Mouse (Mus musculus) urinary bladder, postnatal 10 days (tissue): ENCODE results near the gene Pdhx.

Source experiments
- DNase-seq: peaks from one replicate; pipeline ENCODE4 v3.0.0; 2022; ENCODE audit warnings: low spot score

Pdhx gene

DNA sequence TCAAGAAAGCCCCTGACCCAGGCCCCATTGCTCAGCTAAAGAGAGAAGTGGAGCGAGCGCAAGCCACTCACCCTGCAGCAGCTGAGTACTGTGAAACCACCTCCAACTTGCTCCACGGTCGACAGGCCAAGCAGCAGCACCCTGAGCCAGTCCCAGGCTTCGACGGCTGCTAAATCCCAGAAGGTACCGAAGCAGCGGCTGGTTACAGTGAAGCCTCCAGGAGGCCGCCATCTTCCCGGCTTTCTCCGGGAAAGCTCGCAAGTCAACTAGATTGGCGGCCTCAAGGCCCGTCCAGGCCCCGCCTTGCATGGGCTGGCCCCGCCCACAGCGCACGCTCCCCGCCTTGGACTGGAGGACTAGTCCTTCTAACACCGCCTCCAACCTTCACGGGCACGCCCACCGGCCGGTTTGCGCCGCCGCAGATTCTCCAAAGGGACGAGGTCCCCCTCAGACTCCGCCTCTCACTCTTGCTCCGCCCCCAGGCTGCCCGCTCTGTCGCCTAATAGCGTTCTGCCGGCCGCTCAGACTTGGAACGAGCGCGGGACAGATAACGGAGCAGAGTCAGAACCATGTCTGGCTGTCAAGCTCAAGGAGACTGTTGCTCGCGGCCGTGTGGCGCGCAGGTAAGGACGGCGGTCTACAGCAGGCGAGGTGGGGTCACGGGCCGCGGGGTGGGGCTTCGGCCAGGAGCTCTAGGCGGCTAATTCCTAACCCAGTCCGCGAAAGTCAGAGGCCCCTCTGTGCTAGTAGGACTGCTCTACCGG, at the start of gene Pdhx, which contains the start of gene Apip:
Gene Pdhx (minus strand): TSS at position 295 of the 764 bp plus-strand sequence.
Gene Apip (plus strand): TSS at position 457 of the 764 bp plus-strand sequence.
- peak; percentile 99 for DNase-seq

DNA sequence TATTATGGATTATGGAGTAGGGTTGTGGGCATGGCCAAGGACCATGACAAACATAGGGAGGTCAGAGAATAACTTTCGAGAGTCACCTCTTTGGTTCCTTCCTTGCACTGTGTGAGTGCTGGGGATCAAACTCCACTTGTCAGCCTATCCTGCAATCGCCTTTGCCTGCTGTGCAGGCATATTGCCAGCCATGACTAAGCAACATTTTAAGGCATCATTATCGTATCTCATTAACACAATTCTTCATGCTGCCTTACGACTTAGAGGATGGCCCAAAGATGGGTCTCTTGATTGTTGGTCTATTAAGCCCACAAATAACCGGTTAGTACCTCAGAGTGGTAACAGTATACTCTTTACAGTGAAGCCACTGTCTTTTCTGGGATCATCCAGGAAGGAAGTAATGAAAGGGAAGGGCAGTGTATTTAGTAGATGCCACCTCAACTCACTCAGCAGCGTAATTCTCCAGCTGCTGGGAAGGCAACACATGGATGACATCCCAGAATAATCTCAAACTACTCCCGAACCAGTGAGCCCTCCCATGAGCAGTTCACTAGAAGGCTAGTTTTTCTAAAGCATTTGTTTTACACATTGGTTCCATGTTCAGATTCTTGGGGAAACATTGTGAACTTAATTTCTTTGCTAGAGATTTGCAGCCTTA, 46.0 kb upstream of the Pdhx start:
- no peak for DNase-seq

DNA sequence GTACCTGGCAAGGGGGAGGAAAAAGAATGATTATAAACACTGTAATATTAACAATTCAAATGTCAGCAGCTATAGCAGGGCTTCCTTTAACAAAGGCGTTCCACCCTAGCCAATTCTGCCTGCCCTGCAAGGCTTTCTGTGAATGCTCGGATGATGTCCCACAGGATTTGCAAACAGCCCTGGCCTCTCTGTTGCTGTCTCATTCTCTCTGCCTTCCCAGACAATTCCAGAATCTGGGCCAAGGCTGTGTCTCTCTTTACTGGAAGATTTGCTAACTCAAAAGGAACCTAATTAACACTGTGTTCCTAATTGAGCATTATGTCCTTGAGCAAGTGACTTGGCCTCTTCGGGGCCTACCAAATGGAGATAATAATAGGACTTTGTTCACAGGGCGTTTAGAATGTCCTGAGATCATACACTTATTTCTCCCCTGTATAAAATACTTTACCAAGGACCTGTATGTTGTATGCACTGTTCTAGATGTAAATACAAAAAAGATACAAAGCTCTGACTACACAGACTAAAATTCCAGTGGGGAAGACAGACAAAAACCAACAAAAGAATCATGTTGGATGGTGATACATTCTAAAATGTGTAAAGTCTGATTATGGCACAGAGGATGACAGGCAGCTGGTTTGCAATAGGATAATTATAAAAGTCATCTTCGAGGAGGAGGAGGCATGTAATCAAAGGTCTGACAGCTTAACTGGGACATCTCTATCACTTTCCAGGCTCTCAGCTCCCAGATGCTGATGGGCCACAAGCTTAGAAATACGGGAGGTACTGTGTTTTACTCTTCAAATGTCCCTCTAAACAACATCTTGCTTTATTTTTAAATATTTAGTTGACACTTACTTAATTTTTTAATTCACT, 45.2 kb upstream of the Pdhx start:
- DNase-seq, result no peak

GRCm38 (mm10) chr2:103117212-103117611, 43.9 kb upstream of the Pdhx start:
- no peak for DNase-seq

DNA sequence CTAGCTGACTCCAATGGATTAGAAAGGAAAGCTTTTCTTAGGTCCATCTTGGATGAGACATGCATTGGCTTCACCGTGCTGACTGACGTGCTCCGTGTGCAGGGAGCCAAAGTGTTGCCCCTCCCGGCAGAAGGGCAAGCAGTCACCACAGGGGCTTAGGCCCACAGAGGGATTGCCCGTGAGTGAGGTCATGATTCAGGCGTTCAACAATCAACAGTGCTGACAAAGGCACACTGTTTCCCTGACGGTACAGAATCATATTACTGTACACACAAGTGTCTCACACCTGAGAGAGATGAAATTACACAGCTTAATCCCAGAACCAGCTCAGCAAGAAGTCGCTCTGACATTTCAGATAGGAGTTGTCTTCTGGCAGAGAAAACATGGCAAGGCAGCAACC, 38.4 kb upstream of the Pdhx start:
- no peak for DNase-seq

DNA sequence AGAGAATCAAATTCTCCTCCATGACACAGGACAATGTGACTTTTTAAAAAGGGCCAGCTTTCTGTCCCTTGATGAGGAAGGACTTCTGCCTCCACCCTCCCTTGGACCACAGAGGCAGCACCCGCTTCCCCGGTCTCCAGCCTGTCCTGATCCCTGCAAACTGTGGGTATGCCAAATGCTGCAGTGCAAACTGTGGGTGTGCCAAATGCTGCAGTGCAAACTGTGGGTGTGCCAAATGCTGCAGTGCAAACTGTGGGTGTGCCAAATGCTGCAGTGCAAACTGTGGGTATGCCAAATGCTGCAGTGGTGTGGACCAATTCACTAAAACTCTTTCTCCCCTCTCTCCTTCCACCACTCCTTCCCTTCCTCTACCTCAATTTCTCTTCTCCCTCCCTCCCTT, 32.9 kb upstream of the Pdhx start:
- DNase-seq, result no peak

GRCm38 (mm10) chr2:103102595-103102994, 29.3 kb upstream of the Pdhx start:
- no peak for DNase-seq

DNA sequence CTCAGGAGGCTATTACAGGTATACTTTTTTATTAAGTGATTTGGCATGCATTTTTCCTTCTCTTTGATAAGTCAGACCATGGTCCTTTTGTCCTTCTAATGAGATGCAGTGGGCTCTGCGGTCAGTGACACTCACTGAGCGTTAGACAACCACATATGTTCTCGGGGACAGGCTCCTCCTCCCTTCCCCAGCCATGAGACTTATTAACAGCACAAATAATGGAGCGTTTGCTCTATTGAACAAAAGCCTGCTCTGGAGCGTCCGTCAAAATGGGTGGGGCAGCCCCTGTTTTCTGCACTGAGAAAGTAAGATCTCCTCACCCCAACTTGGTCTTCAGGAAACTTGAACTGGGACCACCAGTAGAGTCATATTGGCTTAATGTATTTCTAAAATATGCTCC, 16.2 kb upstream of the Pdhx start:
- DNase-seq, result no peak

DNA sequence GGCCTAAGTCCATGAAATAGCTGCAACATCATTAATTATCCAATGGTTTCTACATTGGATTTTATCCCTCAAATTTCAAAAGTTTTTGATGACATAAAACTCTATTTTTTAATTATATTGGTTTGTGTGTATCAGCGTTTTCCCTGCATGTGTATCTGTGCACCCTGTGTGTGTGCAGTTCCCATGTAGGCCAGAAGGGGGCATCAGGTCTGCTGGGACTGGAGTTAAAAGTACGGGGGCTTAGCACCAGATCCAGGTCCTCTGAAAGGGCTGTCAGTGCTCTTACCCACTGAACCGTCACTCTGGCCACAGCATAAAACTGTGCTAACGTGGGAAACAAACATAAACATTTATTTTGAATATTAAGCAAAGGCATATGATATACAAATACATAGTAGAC, 14.8 kb upstream of the Pdhx start:
- DNase-seq, result no peak

GRCm38 (mm10) chr2:103086432-103086831, 13.1 kb upstream of the Pdhx start:
- no peak for DNase-seq

GRCm38 (mm10) chr2:103085633-103086032, 12.3 kb upstream of the Pdhx start:
- DNase-seq, result no peak

DNA sequence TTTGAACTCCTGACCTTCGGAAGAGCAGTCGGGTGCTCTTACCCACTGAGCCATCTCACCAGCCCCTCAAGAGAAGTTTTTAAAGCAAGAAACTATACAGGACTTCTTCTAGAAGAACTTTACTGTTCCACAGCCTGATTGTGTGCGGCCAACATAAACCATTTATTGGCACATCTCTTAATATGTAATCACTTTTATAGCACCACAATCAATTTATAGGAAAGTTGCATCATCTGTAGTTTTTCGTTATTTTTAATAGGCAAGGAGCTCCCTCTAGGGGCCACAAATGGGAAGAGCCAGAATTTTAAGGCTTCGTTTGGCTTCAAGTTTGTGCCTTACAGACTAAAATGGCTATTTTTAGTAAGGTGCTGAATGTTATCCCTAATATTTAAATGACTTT, 11.1 kb upstream of the Pdhx start:
- no peak for DNase-seq

DNA sequence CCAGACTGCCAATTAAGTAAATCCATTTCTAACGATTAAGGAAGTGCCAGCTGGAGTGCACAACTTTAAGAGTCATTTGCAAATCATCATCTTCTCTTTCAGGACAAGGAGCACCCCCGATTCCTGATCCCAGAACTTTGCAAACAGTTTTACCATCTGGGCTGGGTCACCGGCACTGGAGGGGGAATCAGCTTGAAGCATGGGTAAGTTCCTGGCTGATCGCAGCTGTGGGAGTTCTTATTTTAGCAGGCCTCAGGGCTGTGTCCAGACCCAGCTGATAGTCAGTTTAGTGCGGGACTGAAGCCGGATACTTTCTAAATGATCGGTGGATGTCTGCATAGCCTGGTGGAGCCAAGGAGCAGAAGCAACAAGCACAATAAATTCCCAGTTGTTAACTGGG, 9.5 kb upstream of the Pdhx start:
- DNase-seq, result no peak

DNA sequence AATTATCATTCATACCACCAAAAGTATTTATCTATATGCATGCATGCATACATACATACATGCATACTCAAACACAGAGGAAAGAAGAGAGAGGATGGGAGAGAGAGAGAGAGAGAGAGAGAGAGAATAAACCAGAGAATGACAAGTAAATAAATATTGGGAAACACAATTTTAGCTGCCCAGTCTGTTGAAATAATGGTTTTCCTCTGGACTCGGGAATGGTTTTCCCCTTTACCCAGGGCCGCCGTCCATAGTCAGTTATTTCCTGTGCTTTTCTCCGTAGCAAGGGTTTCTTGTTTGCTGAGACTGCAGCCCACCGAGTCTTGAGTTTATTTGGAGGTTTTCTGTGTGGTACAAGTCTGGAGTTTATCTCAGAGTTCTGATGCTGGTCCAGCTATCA, 8.4 kb upstream of the Pdhx start:
- no peak for DNase-seq

- no peak for DNase-seq
These were observed 7.8 kb upstream of the Pdhx start for GRCm38 (mm10) chr2:103081117-103081516.

DNA sequence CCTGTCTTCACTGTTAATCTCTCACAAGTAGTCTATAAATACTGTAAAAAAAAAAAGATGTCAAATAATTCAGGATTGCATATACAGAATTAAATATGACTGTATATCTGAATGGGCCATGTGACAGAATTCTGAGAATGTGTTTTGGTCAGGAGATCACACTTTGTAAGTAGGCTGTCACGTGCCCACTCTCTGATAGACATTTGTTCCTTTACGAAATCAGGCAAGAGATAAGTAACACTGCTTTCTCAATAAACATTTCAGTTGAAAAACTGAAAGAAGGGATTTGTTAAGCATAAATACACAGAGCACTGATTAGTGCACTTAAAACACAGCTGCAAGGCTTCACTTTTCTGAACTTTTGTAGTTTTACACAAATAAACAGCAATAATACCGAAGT, 2.7 kb downstream of the Pdhx start:
- DNase-seq, result no peak

DNA sequence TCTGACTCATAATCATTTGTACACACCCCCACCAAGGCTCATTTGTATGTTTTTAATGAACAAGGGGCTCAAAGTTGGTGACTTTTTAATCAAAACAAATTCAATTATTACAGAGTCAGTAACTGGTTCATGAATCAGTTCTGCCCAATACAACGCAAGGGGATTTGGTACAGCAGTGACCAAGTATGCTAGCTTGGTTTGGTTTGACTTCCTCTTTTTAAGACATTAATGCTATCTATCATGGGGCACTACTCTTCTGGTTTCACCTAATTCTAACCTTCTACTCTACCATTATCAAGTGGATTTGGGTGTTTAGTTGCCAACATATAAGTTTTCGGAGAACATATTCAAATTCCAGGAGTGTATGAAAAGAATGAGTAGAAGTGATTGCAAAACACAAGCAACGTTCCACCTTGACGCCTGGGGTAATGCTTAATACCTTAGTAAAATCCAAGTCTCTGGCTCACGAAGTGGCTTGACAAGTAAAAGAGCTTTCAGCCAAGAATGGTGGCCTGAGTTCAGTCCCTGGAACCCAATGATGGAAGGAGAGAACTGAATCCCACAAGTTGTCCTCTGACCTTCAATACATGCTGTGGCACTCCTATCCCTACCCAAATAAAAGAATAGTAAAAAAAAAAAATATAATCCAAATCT, 3.4 kb downstream of the Pdhx start:
- no peak for DNase-seq

DNA sequence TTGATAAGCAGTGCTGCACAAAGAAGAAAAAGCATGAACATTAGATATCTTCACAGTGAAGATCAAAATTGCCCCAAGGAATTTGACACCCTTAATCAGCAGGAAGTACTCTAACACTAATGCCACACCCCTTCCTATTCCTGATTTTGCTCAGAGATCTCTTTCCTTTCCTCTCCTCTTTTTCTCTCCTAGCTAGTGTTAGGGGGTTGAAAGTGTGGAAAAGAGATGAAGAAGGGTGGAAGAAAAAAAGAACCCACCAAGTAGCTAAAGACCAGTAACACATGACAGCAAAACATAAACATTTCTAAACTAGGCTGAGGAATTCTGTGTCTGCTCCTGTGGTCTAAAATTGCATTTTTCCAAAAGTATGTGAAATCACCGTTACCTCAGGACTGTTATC, 4.7 kb downstream of the Pdhx start:
- no peak for DNase-seq

- DNase-seq, result no peak
These were observed 5.6 kb downstream of the Pdhx start for GRCm38 (mm10) chr2:103067552-103068207.

- no peak for DNase-seq
These were observed 6.4 kb downstream of the Pdhx start for GRCm38 (mm10) chr2:103066683-103067551.

- no peak for DNase-seq
These were observed 10.4 kb downstream of the Pdhx start for GRCm38 (mm10) chr2:103062865-103063264.
